Mouse (Mus musculus) heart, embryonic 14.5 days (tissue): Measurements from ENCODE around the gene Map3k14. TPM values are rescaled to one million over a fixed set of nuclear protein-coding genes. Genes with fewer than 3 reads are reported as not detected.

ENCODE experiments used
- ATAC-seq: fragments of 200-750 bp; cut with Nextera tagmentation; 2 replicates; pipeline ENCODE4 v1.8.0; 2017; ENCODE audit warnings: low read depth, moderate TSS enrichment; ENCODE audit not compliant: insufficient number of reproducible peaks, insufficient read depth, low FRiP score
- H3K27ac ChIP-seq, 2 experiments: fragments of 200-500 bp in 1 of 2; fragments of 300-500 bp in 1 of 2; sonication (generic) in 1 of 2; replicated peaks in 1 of 2; 2 replicates each; pipeline ENCODE4 v1.5.1; 2012 to 2014; ENCODE audit warnings: low read depth in 2 of 2, low read length in 2 of 2, control low read depth in 1 of 2, mild to moderate bottlenecking in 1 of 2, mixed read lengths in 1 of 2; ENCODE audit not compliant: control insufficient read depth in 1 of 2, insufficient read depth in 1 of 2
- H3K27me3 ChIP-seq: fragments of 300-500 bp; sonication (generic); 2 replicates; pipeline ENCODE4 v1.6.1; 2014; ENCODE audit warnings: mild to moderate bottlenecking, low read length, control low read depth; ENCODE audit not compliant: control insufficient read depth, insufficient read depth
- H3K36me3 ChIP-seq: fragments of 300-500 bp; sonication (generic); 2 replicates; pipeline ENCODE4 v1.6.1; 2014; ENCODE audit warnings: mild to moderate bottlenecking, control low read depth, low read length, mixed read lengths; ENCODE audit not compliant: control insufficient read depth, insufficient read depth
- H3K4me1 ChIP-seq, 2 experiments: fragments of 200-500 bp in 1 of 2; fragments of 300-500 bp in 1 of 2; sonication (generic) in 1 of 2; 2 replicates each; pipeline ENCODE4 v1.6.1; 2012 to 2014; ENCODE audit warnings: low read length in 2 of 2, control low read depth in 1 of 2, mixed read lengths in 1 of 2; ENCODE audit not compliant: control insufficient read depth in 2 of 2, insufficient read depth in 2 of 2
- H3K4me2 ChIP-seq: fragments of 300-500 bp; sonication (generic); 2 replicates; pipeline ENCODE4 v1.6.1; 2014; ENCODE audit warnings: mild to moderate bottlenecking, low read length
- H3K4me3 ChIP-seq, 2 experiments: fragments of 200-500 bp in 1 of 2; fragments of 300-500 bp in 1 of 2; sonication (generic) in 1 of 2; 2 replicates each; pipeline ENCODE4 v1.5.1; 2012 to 2014; ENCODE audit warnings: low read length in 2 of 2, mild to moderate bottlenecking in 2 of 2, control low read depth in 1 of 2, low read depth in 1 of 2, moderate library complexity in 1 of 2; ENCODE audit not compliant: control insufficient read depth in 1 of 2, insufficient read depth in 1 of 2
- H3K9ac ChIP-seq: fragments of 300-500 bp; sonication (generic); 2 replicates; pipeline ENCODE4 v1.6.1; 2014; ENCODE audit warnings: mild to moderate bottlenecking, low read length
- H3K9me3 ChIP-seq: fragments of 300-500 bp; sonication (generic); 2 replicates; pipeline ENCODE4 v1.6.1; 2016; ENCODE audit warnings: low read length, control low read depth; ENCODE audit not compliant: control insufficient read depth
- WGBS: fragments of 180-500 bp; shearing (Covaris S2); extraction: QIAGEN DNeasy Blood & Tissue Kit; methylation state at CpG from one replicate; pipeline ENCODE4 v1.1.7; 2014; 5-methylcytosine and 5-hydroxymethylcytosine counted together
- polyA plus RNA-seq: library from polyadenylated mRNA; unstranded; fragments of >200 nt; fragmentation: Nextera tagmentation; extraction: Ambion mirVana; gene quantifications from 2 replicates; pipeline ENCODE4 v1.2.1, GENCODE M21; 2014

Map3k14 gene
- polyA plus RNA-seq, 1 experiment from 2014 or later: 1.3 TPM

- H3K36me3 ChIP-seq: no peaks in the 10 kb centered on the region
- no peaks in the 10 kb centered on the region for H3K9me3 ChIP-seq
- peaks cover 4 to 13% of the 10 kb centered on the region in 2 experiments; a peak in 3 of 4 replicates for H3K4me1 ChIP-seq
- no peak overlapping the region for H3K4me3 ChIP-seq
- H3K4me2 ChIP-seq: no peak overlapping the region
- WGBS: 82% methylated on average over 18 of the region's 18 CpGs
- ATAC-seq: no peak
- H3K27me3 ChIP-seq: peaks cover 99% of the 10 kb centered on the region
- H3K27ac ChIP-seq: no peak overlapping the region
- no peak overlapping the region for H3K9ac ChIP-seq
These were observed 72.0 kb downstream of the Map3k14 start for GRCm38 (mm10) chr11:103195236-103195635.

GRCm38 (mm10) chr11:103193825-103194168 lies 73.5 kb downstream of the Map3k14 start:
- no peaks in the 10 kb centered on the region for H3K9me3 ChIP-seq
- no peak overlapping the region for H3K9ac ChIP-seq
- H3K4me3 ChIP-seq: no peak overlapping the region
- peaks cover 0 to 3% of the 10 kb centered on the region in 2 experiments; a peak in 3 of 4 replicates for H3K4me1 ChIP-seq
- H3K27ac ChIP-seq: no peak overlapping the region
- H3K27me3 ChIP-seq: peaks cover 89% of the 10 kb centered on the region
- 36% methylated on average over 9 of the region's 9 CpGs for WGBS
- H3K4me2 ChIP-seq: no peak overlapping the region
- ATAC-seq: no peak
- no peaks in the 10 kb centered on the region for H3K36me3 ChIP-seq

- no peak overlapping the region for H3K9ac ChIP-seq
- H3K4me3 ChIP-seq: peak overlapping the region; percentile 25 to 29; a peak in 3 of 4 replicates
- H3K9me3 ChIP-seq: no peaks in the 10 kb centered on the region
- H3K4me1 ChIP-seq: peaks cover 0 to 3% of the 10 kb centered on the region in 2 experiments; a peak in 1 of 4 replicates
- ATAC-seq: no peak
- peak overlapping the region; percentile 60 for H3K4me2 ChIP-seq
- WGBS: 8% methylated on average over 42 of the region's 44 CpGs
- peaks cover 83% of the 10 kb centered on the region for H3K27me3 ChIP-seq
- no peak overlapping the region for H3K27ac ChIP-seq
- H3K36me3 ChIP-seq: no peaks in the 10 kb centered on the region
These were observed 74.1 kb downstream of the Map3k14 start for GRCm38 (mm10) chr11:103192956-103193824.

- Histone ChIP-seq H3K9ac (no peak overlapping the region), H3K4me1 (peaks cover 0 to 3% of the 10 kb centered on the region in 2 experiments; a peak in 1 of 4 replicates), H3K9me3 (no peaks in the 10 kb centered on the region), H3K36me3 (no peaks in the 10 kb centered on the region), H3K27me3 (peaks cover 76% of the 10 kb centered on the region), H3K27ac (no peak overlapping the region), H3K4me3 (peak overlapping the region; percentile 25 to 29; a peak in 3 of 4 replicates), H3K4me2 (peak overlapping the region; percentile 60)
- 19% methylated on average over 28 of the region's 28 CpGs for WGBS
- no peak for ATAC-seq
These were observed 74.9 kb downstream of the Map3k14 start for GRCm38 (mm10) chr11:103192230-103192955.

GRCm38 (mm10) chr11:103184891-103185290 lies 82.4 kb downstream of the Map3k14 start:
- 29% methylated on average over 2 of the region's 2 CpGs for WGBS
- ATAC-seq: no peak
- H3K27me3 ChIP-seq: peaks cover 6% of the 10 kb centered on the region

GRCm38 (mm10) chr11:103181911-103182310 lies 85.4 kb downstream of the Map3k14 start:
- 68% methylated on average over 3 of the region's 3 CpGs for whole genome bisulfite sequencing
- no peak overlapping the region for H3K4me3 ChIP-seq
- H3K9me3 ChIP-seq: no peaks in the 10 kb centered on the region
- H3K9ac ChIP-seq: no peak overlapping the region
- peaks cover 12 to 14% of the 10 kb centered on the region in 2 experiments for H3K4me1 ChIP-seq
- H3K27ac ChIP-seq: no peak overlapping the region
- no peak overlapping the region for H3K4me2 ChIP-seq
- no peaks in the 10 kb centered on the region for H3K36me3 ChIP-seq
- ATAC-seq: no peak
- peaks cover 5% of the 10 kb centered on the region; the same call in 1 of the 2 replicates for H3K27me3 ChIP-seq

More at GRCm38 (mm10) chr11:103184891-103185290, 82.4 kb downstream of the Map3k14 start:
- Histone ChIP-seq H3K36me3 (no peaks in the 10 kb centered on the region), H3K27ac (no peak overlapping the region), H3K9ac (no peak overlapping the region), H3K9me3 (no peaks in the 10 kb centered on the region), H3K4me3 (no peak overlapping the region), H3K4me2 (no peak overlapping the region), H3K4me1 (no peaks in the 10 kb centered on the region)

- no peaks in the 10 kb centered on the region for H3K9me3 ChIP-seq
- no peak overlapping the region for H3K4me3 ChIP-seq
- H3K27me3 ChIP-seq: peaks cover 5% of the 10 kb centered on the region; the same call in 1 of the 2 replicates
- no peak overlapping the region for H3K27ac ChIP-seq
- H3K36me3 ChIP-seq: no peaks in the 10 kb centered on the region
- 73% methylated on average over 9 of the region's 9 CpGs for WGBS
- H3K4me1 ChIP-seq: peaks cover 16 to 18% of the 10 kb centered on the region in 2 experiments
- H3K9ac ChIP-seq: no peak overlapping the region
- no peak overlapping the region for H3K4me2 ChIP-seq
- no peak for ATAC-seq
These were observed 85.9 kb downstream of the Map3k14 start for GRCm38 (mm10) chr11:103181349-103181748.
